Mouse (Mus musculus): ENCODE measurements at regions not wholly inside any gene's neighbourhood (a gene's known extent, or its start where the extent isn't known, plus 50 kb on each side); places are given as distances from the start of the nearest gene placed in this dataset.
"Not testable (repeated sequence)": the region's sequence is repeated elsewhere in the genome, so short reads cannot be mapped to it uniquely, and the experiment has no call there.

DNA sequence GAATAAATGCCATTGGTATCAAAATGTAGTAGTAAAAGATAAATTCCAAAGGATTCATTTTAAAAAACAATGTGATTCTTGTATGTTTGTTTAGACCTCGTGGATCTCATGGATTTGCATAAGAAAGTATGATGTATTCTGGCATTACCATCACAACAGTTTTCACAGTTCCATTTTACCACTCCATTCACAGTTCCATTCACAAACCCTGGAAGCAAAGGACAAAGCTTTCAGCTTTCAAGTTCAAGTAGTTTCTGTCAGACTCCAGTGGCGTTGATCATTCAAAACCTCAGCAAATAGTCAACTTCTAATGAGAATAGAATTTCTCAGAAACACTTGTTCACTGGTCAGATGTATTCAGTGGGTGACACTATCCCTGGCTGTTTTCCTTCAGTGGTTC lies 1157.9 kb upstream of the Cntn5 start:
- DNase-seq (ENCODE audit: low read depth, low spot score) = no peak

GRCm38 (mm10) chr9:12052429-12052828 lies 1147.9 kb upstream of the Cntn5 start:
- no peak for DNase-seq (ENCODE audit: low read depth, low spot score)

- DNase-seq (ENCODE audit: low read depth, low spot score) = no peak
These were observed 1111.4 kb upstream of the Cntn5 start for GRCm38 (mm10) chr9:12015978-12016377.

DNA sequence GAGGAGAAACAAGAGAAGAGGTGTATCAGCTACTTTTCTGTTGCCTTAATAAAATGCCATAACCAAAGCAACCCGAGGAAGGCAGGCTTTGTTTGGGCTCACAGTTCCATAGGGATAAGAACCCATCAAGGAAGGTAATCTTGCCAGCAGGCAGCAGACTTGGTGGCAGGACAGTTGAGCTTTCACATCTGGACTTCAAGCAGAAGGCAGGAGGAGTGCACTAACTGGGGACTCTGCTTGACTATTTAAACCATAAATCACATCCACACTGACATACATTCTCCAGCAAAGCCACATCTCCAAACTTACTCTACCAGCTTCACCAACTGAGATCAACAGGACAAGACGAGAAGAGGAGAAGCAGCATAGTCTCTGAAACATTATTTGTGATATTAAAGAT lies 1094.0 kb upstream of the Cntn5 start:
- DNase-seq (ENCODE audit: low read depth, low spot score) = no peak

DNA sequence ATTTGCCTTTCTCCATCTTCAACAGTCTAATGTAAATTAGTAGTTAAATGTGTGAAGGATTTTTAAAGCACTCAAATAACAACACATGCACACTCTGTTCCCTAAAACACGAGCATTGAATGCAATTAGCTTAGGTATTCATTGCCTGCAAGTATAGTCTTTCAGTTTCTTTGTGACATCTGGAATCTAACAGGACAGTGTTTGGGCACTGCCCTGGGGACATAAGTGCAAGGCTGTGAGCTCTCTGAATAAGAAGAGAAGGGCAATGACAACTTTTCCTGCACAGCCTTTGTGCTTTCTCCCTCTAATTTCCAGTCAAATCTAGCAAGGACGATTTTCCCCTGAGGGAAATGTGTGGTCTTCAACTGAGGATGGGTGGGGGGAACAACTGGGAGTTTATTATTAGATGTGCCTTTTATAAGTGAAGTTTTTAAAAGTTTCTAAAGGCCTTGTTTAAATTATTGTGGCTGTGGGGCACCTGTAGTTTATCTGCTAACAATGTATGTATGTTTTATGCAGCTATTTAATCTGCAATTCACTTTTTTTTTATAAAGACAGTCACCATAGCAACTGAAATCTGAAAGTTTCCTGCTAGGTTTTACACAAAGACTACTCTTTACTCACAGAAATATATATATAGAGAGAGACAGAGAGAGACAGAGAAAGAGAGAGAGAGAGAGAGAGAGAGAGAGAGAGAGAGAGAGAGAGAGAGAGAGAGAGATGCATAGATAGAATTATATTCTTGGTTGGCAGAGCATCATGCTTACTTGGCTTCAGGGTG lies 1077.7 kb upstream of the Cntn5 start:
- DNase-seq (ENCODE audit: low read depth, low spot score) = no peak

DNA sequence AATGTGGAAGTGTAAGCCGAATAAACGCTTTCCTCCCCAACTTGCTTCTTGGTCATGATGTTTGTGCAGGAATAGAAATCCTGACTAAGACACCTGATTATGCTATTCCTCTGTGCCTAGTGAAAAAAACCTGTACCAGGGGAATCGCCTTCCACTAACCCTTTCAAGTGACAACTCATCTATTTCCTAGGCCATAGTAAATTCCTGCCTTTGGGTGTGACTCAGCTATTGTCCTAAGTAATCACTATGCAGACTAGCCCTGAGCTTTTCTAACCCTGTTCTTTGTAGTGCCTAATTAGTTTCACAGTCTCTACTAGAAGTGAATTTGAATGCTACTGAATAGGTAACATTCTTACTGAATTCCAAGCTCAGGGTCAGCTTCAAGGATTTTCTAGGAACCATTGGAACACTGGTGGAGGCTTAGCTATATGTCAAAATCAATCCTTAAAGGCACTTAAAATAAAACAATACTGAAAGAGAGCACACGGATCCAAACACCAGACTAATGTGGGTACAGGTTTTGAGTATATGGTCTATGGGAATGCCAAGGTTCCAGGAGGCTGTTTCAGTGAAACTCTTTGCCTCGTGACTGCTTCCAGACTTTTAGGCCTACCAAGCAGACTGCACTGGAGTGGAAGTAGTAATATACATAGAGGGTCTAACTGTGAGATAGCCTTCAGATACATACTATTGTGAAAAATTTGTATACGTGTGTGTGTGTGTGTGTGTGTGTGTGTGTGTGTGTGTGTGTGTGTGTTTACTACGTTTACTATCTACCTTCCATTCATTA lies 1036.3 kb upstream of the Cntn5 start:
- not testable (repeated sequence) for DNase-seq (ENCODE audit: low read depth, low spot score)

DNA sequence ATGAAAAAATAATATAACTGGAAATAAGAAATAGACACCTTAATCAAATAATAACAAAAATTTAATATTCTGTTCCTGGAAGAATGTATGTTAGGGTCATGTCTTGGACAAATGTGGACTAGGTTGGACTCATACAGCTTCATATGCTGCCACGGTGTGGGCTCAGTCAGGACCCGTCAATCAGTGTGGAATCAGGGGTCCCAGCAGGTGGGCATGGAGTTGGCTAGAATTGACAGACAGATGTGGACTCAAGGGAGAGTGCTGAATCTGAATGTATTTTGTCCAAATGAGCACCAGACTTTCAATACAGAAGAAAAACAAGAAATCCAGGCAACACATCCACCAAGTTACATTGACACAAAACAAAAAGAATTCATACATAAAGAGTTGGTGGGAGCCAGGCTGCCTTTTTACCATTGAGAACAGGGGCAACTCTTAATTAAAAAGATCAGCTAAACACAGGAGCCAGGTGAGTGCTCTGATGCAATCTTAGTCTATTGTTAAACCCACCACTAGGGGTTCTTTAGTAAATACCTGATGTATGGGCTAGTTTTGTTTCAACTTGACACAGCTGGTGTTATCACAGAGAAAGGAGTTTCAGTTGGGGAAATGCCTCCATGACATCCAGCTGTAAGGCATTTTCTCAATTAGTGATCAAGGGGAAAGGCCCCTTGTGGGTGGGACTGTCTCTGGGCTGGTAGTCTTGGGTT lies 1035.4 kb upstream of the Cntn5 start:
- no peak for DNase-seq (ENCODE audit: low read depth, low spot score)

GRCm38 (mm10) chr9:11925501-11925900 lies 1020.9 kb upstream of the Cntn5 start:
- no peak for DNase-seq (ENCODE audit: low read depth, low spot score)

DNA sequence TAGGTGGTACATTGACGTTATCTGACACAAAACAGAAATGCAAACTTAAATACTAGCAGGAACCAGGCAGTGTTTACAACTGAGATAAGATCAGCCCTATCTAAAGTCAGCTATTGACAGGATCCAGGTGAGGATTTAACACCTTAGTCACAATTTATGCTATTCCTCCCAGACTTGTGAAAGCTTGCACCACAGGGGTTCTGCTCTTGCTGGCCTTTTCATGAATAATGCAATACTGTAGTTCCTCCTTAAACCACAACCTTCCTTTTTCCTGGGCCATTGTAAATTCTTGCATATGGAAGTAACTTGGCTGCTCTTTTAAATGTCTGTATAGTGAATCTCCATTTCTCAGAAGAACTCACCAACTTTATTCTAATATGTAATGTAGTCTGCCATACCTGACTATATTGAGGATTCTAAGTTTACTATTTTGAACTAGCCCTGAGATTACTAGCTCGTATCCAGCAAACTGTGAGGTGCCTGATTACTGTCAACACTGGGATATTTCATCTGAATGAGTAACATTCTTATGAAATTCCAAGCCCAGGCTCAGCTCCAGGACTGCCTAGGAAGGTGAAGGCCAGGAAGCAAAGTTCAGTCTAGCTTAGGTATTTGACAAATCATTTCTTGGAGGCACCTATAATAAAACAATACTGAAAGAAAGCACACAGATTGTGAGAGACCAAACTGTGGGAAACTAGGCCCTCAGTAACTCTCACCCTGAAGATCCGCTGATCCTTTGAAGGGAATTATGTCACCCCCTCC lies 1019.2 kb upstream of the Cntn5 start:
- DNase-seq (ENCODE audit: low read depth, low spot score) = not testable (repeated sequence)

GRCm38 (mm10) chr9:11920251-11920650 lies 1015.7 kb upstream of the Cntn5 start:
- no peak for DNase-seq (ENCODE audit: low read depth, low spot score)

DNA sequence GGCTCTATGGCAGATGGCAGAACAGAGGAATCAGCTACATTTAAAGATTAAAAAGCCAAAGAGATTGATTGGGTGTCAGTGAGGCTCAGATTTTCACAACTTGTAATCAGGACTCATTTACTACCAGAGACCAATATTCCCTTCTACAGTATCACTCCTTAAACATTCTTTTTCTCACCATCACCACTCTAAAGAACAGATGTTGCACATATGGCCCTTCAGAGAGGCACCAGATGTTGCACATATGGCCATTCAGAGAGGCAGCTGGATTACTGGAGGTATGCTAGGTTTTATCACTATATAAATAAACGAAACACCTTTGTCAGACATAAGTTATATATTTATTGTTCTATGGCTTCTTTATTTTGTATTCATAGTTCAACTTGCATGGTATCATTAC lies 993.7 kb upstream of the Cntn5 start:
- DNase-seq (ENCODE audit: low read depth, low spot score) = peak; percentile 13

- DNase-seq (ENCODE audit: low read depth, low spot score) = no peak
These were observed 981.2 kb upstream of the Cntn5 start for GRCm38 (mm10) chr9:11885784-11886183.

DNA sequence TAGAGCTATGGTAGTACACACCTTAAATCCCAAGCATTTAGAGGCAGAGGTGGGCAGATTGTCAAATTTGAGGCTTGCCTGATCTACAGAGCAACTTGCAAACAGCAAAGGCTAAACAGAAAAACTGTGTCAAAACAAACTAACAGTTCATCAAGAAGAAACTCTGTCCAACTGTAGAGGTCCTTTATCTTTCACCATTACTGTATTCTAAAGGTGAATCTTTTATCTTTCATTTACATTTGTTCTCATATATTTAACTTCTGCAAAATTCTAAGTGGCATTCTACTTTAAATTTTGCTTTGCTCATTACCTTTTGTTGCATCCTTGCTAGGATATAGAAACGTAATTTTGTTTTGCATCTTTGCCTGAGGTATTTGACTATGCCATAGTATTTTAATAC lies 967.5 kb upstream of the Cntn5 start:
- DNase-seq (ENCODE audit: low read depth, low spot score) = no peak

GRCm38 (mm10) chr9:11871489-11871888 lies 966.9 kb upstream of the Cntn5 start:
- DNase-seq (ENCODE audit: low read depth, low spot score) = no peak

DNA sequence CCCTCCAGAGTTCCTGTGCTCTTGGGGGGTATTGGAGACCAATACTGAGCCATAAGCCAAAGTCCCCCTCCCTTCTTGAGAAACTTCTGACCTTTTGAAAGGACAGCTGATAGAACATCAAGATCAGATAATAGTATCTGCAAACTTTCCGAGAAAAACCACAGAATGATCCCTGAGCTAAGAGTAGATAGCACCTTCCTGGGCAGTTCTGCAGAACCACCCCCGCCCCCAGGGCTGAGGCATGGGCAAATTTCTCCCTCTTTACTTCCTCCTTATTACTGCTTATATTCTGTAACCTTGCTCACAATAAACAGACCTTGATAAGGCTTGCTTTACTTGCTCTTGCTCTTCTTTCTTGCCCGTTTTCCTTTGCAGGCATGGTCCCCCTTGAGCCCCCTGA lies 944.1 kb upstream of the Cntn5 start:
- not testable (repeated sequence) for DNase-seq (ENCODE audit: low read depth, low spot score)
